Mouse (Mus musculus) kidney, embryonic 15.5 days (tissue): ENCODE results near the gene Mical2. TPM values are rescaled to one million over a fixed set of nuclear protein-coding genes. Genes with fewer than 3 reads are reported as not detected.

Experiments
- ATAC-seq: fragments of 200-750 bp; cut with Nextera tagmentation; replicated peaks from 2 replicates; pipeline ENCODE4 v1.8.0; 2017; ENCODE audit warnings: moderate TSS enrichment; ENCODE audit not compliant: low FRiP score
- H3K27ac ChIP-seq: fragments of 300-500 bp; sonication (generic); 2 replicates; pipeline ENCODE4 v1.5.1; 2015; ENCODE audit warnings: mild to moderate bottlenecking, inconsistent platforms
- H3K27me3 ChIP-seq: fragments of 300-500 bp; sonication (generic); 2 replicates; pipeline ENCODE4 v1.6.1; 2015; ENCODE audit warnings: inconsistent platforms
- H3K36me3 ChIP-seq: fragments of 300-500 bp; sonication (generic); 2 replicates; pipeline ENCODE4 v1.6.1; 2015; ENCODE audit warnings: inconsistent platforms
- H3K4me1 ChIP-seq: fragments of 300-500 bp; sonication (generic); 2 replicates; pipeline ENCODE4 v1.6.1; 2015; ENCODE audit warnings: inconsistent platforms
- H3K4me2 ChIP-seq: fragments of 300-500 bp; sonication (generic); 2 replicates; pipeline ENCODE4 v1.6.1; 2015; ENCODE audit warnings: moderate library complexity, mild to moderate bottlenecking, inconsistent platforms
- H3K4me3 ChIP-seq: fragments of 300-500 bp; sonication (generic); replicated peaks from 2 replicates; pipeline ENCODE4 v1.5.1; 2015; ENCODE audit warnings: mild to moderate bottlenecking, inconsistent platforms
- H3K9ac ChIP-seq: fragments of 300-500 bp; sonication (generic); 2 replicates; pipeline ENCODE4 v1.6.1; 2015; ENCODE audit warnings: mild to moderate bottlenecking, inconsistent platforms
- H3K9me3 ChIP-seq: fragments of 300-500 bp; sonication (generic); replicated peaks from 2 replicates; pipeline ENCODE4 v1.6.1; 2016; ENCODE audit warnings: inconsistent platforms
- WGBS: fragments of 180-500 bp; shearing (Covaris S2); methylation state at CpG from one replicate; pipeline ENCODE4 v1.1.7; 2015; ENCODE audit warnings: mixed read lengths; 5-methylcytosine and 5-hydroxymethylcytosine counted together
- polyA plus RNA-seq: library from polyadenylated mRNA; unstranded; fragments of >200 nt; fragmentation: Nextera tagmentation; extraction: Ambion mirVana; gene quantifications from 2 replicates; pipeline ENCODE4 v1.2.1, GENCODE M21; 2015

Mical2 gene
- polyA plus RNA-seq, 1 experiment from 2014 or later, result 7.5 TPM

GRCm38 (mm10) chr7:112313211-112313610 is 87.6 kb downstream of the Mical2 start:
- 61% methylated on average over 5 of the region's 5 CpGs for WGBS

GRCm38 (mm10) chr7:112313670-112314069 is 88.0 kb downstream of the Mical2 start:
- no peak overlapping the region for H3K4me3 ChIP-seq
- ATAC-seq, result no peak
- H3K9me3 ChIP-seq, result no peaks in the 10 kb centered on the region
- H3K4me2 ChIP-seq, result no peak overlapping the region
- H3K27me3 ChIP-seq, result no peaks in the 10 kb centered on the region
- no peak overlapping the region for H3K9ac ChIP-seq
- no peak overlapping the region for H3K27ac ChIP-seq
- 47% methylated on average over 5 of the region's 5 CpGs for WGBS
- peaks cover 2% of the 10 kb centered on the region; the same call in 1 of the 2 replicates for H3K36me3 ChIP-seq
- peaks cover 9% of the 10 kb centered on the region for H3K4me1 ChIP-seq

More at GRCm38 (mm10) chr7:112313211-112313610, 87.6 kb downstream of the Mical2 start:
- no peak for ATAC-seq
- Histone ChIP-seq H3K4me1 (peaks cover 9% of the 10 kb centered on the region), H3K4me2 (no peak overlapping the region), H3K4me3 (no peak overlapping the region), H3K9ac (no peak overlapping the region), H3K9me3 (no peaks in the 10 kb centered on the region), H3K27me3 (no peaks in the 10 kb centered on the region), H3K36me3 (peaks cover 2% of the 10 kb centered on the region; the same call in 1 of the 2 replicates), H3K27ac (no peak overlapping the region)

GRCm38 (mm10) chr7:112316239-112316638 is 90.6 kb downstream of the Mical2 start:
- H3K36me3 ChIP-seq, result peaks cover 2% of the 10 kb centered on the region; the same call in 1 of the 2 replicates
- H3K4me1 ChIP-seq, result peaks cover 12% of the 10 kb centered on the region; the same call in 1 of the 2 replicates
- no peak overlapping the region for H3K4me2 ChIP-seq
- no peaks in the 10 kb centered on the region for H3K27me3 ChIP-seq
- H3K4me3 ChIP-seq, result no peak overlapping the region
- no peaks in the 10 kb centered on the region for H3K9me3 ChIP-seq
- 94% methylated on average over 1 of the region's 1 CpGs for WGBS
- no peak overlapping the region for H3K9ac ChIP-seq
- ATAC-seq, result no peak
- H3K27ac ChIP-seq, result no peak overlapping the region

- H3K9ac ChIP-seq, result no peak overlapping the region
- peaks cover 12% of the 10 kb centered on the region; the same call in 1 of the 2 replicates for H3K4me1 ChIP-seq
- H3K4me2 ChIP-seq, result no peak overlapping the region
- no peaks in the 10 kb centered on the region for H3K9me3 ChIP-seq
- 59% methylated on average over 5 of the region's 5 CpGs for whole genome bisulfite sequencing
- no peak for ATAC-seq
- no peak overlapping the region for H3K27ac ChIP-seq
- H3K36me3 ChIP-seq, result no peaks in the 10 kb centered on the region
- no peaks in the 10 kb centered on the region for H3K27me3 ChIP-seq
- no peak overlapping the region for H3K4me3 ChIP-seq
Observed at GRCm38 (mm10) chr7:112317491-112317890, 91.8 kb downstream of the Mical2 start.

- Histone ChIP-seq H3K9ac (no peak overlapping the region), H3K36me3 (peaks cover 2% of the 10 kb centered on the region), H3K27ac (no peak overlapping the region), H3K4me2 (no peak overlapping the region), H3K27me3 (no peaks in the 10 kb centered on the region), H3K4me3 (no peak overlapping the region), H3K9me3 (no peaks in the 10 kb centered on the region), H3K4me1 (peaks cover 12% of the 10 kb centered on the region; the same call in 1 of the 2 replicates)
- WGBS, result 90% methylated on average over 11 of the region's 11 CpGs
- ATAC-seq, result no peak
Observed at GRCm38 (mm10) chr7:112318306-112318705, 92.7 kb downstream of the Mical2 start.

- H3K27ac ChIP-seq, result no peak overlapping the region
- H3K4me3 ChIP-seq, result no peak overlapping the region
- no peak overlapping the region for H3K4me2 ChIP-seq
- no peaks in the 10 kb centered on the region for H3K27me3 ChIP-seq
- peaks cover 13% of the 10 kb centered on the region for H3K36me3 ChIP-seq
- ATAC-seq, result no peak
- no peak overlapping the region for H3K9ac ChIP-seq
- peaks cover 8% of the 10 kb centered on the region; the same call in 1 of the 2 replicates for H3K4me1 ChIP-seq
- 87% methylated on average over 4 of the region's 4 CpGs for WGBS
- H3K9me3 ChIP-seq, result no peaks in the 10 kb centered on the region
Observed at GRCm38 (mm10) chr7:112319419-112319818, 93.8 kb downstream of the Mical2 start.

- Histone ChIP-seq H3K4me2 (no peak overlapping the region), H3K4me1 (peaks cover 8% of the 10 kb centered on the region; the same call in 1 of the 2 replicates), H3K9me3 (no peaks in the 10 kb centered on the region), H3K27ac (no peak overlapping the region), H3K9ac (no peak overlapping the region), H3K4me3 (no peak overlapping the region), H3K36me3 (peaks cover 16% of the 10 kb centered on the region), H3K27me3 (no peaks in the 10 kb centered on the region)
- WGBS, result 70% methylated on average over 3 of the region's 3 CpGs
- peak; percentile 62 for ATAC-seq
Observed at GRCm38 (mm10) chr7:112320052-112320730, 94.5 kb downstream of the Mical2 start.

GRCm38 (mm10) chr7:112321798-112322794 is 96.4 kb downstream of the Mical2 start:
- ATAC-seq, result no peak
- H3K4me1 ChIP-seq, result peaks cover 14% of the 10 kb centered on the region; the same call in 1 of the 2 replicates
- H3K4me2 ChIP-seq, result no peak overlapping the region
- no peak overlapping the region for H3K9ac ChIP-seq
- no peak overlapping the region for H3K27ac ChIP-seq
- H3K36me3 ChIP-seq, result peaks cover 16% of the 10 kb centered on the region
- 83% methylated on average over 9 of the region's 9 CpGs for WGBS
- no peak overlapping the region for H3K4me3 ChIP-seq
- no peaks in the 10 kb centered on the region for H3K9me3 ChIP-seq
- no peaks in the 10 kb centered on the region for H3K27me3 ChIP-seq

GRCm38 (mm10) chr7:112324577-112324976 is 98.9 kb downstream of the Mical2 start:
- Histone ChIP-seq H3K4me1 (peaks cover 9% of the 10 kb centered on the region; the same call in 1 of the 2 replicates), H3K36me3 (peaks cover 16% of the 10 kb centered on the region), H3K9ac (no peak overlapping the region), H3K27me3 (no peaks in the 10 kb centered on the region), H3K27ac (no peak overlapping the region), H3K4me2 (no peak overlapping the region), H3K9me3 (no peaks in the 10 kb centered on the region), H3K4me3 (no peak overlapping the region)
- 93% methylated on average over 5 of the region's 5 CpGs for WGBS
- no peak for ATAC-seq

- no peak overlapping the region for H3K4me3 ChIP-seq
- H3K27ac ChIP-seq, result 0 out of 2 replicates have a peak overlapping the region, but pooled peaks have one; percentile 20
- WGBS, result 91% methylated on average over 4 of the region's 4 CpGs
- 0 out of 2 replicates have a peak, but pooled peaks cover 6% of the 10 kb centered on the region for H3K4me1 ChIP-seq
- ATAC-seq, result no peak
- no peak overlapping the region for H3K4me2 ChIP-seq
- no peak overlapping the region for H3K9ac ChIP-seq
- no peaks in the 10 kb centered on the region for H3K27me3 ChIP-seq
- no peaks in the 10 kb centered on the region for H3K9me3 ChIP-seq
- H3K36me3 ChIP-seq, result peaks cover 16% of the 10 kb centered on the region
Observed at GRCm38 (mm10) chr7:112326852-112327251, 101.2 kb downstream of the Mical2 start.

- H3K36me3 ChIP-seq, result peaks cover 7% of the 10 kb centered on the region; the same call in 1 of the 2 replicates
- no peaks in the 10 kb centered on the region for H3K9me3 ChIP-seq
- H3K4me2 ChIP-seq, result no peak overlapping the region
- no peak overlapping the region for H3K4me3 ChIP-seq
- no peaks in the 10 kb centered on the region for H3K27me3 ChIP-seq
- no peak for ATAC-seq
- 0 out of 2 replicates have a peak, but pooled peaks cover 6% of the 10 kb centered on the region for H3K4me1 ChIP-seq
- no peak overlapping the region for H3K27ac ChIP-seq
- WGBS, result 32% methylated on average over 1 of the region's 1 CpGs
- H3K9ac ChIP-seq, result no peak overlapping the region
Observed at GRCm38 (mm10) chr7:112328969-112329368, 103.3 kb downstream of the Mical2 start.
